Mouse (Mus musculus): Measurements from ENCODE around the gene Slc17a8. TPM values are rescaled to one million over a fixed set of nuclear protein-coding genes. Genes with fewer than 3 reads are reported as not detected.

The Slc17a8 gene
- total RNA-seq, 2 experiments from 2014 or later: not detected

GRCm38 (mm10) chr10:89543867-89544266 lies 77.2 kb downstream of the Slc17a8 start:
- no peak overlapping the region for H3K27ac ChIP-seq
- no peak overlapping the region for H3K4me3 ChIP-seq
- no peak for DNase-seq
- intact Hi-C loops (cut with DNase I): no loop called here
- TF ChIP-seq CTCF (IDR thresholded peaks at IDR 0.05): no peak

- no peak overlapping the region for H3K4me3 ChIP-seq
- intact Hi-C loops (cut with DNase I): no loop called here
- no peak for TF ChIP-seq CTCF (IDR thresholded peaks at IDR 0.05)
- no peak overlapping the region for H3K27ac ChIP-seq
- no peak for DNase-seq
Measured at GRCm38 (mm10) chr10:89542321-89542720, 78.7 kb downstream of the Slc17a8 start.

- intact Hi-C loops (cut with DNase I): no loop called here
- H3K27ac ChIP-seq: no peak within 1 kb of the TSS
- H3K4me3 ChIP-seq: no peak within 1 kb of the TSS
Measured at GRCm38 (mm10) chr10:89532929-89533727, 87.9 kb downstream of the Slc17a8 start, which contains the start of gene Nr1h4. TSS of gene Nr1h4 (minus strand) at chr10:89533585.

GRCm38 (mm10) chr10:89532451-89532850 lies 88.6 kb downstream of the Slc17a8 start:
- Histone ChIP-seq H3K4me3 (no peak overlapping the region), H3K27ac (no peak overlapping the region)
- no peak for TF ChIP-seq CTCF (IDR thresholded peaks at IDR 0.05)
- DNase-seq: no peak
- intact Hi-C loops (cut with DNase I): no loop called here

More at GRCm38 (mm10) chr10:89532929-89533727, 87.9 kb downstream of the Slc17a8 start, which contains the start of gene Nr1h4:
- peak; percentile 28 for DNase-seq
- no peak for TF ChIP-seq CTCF (IDR thresholded peaks at IDR 0.05)

GRCm38 (mm10) chr10:89531976-89532375 lies 89.1 kb downstream of the Slc17a8 start:
- intact Hi-C loops (cut with DNase I): no loop called here
- no peak overlapping the region for H3K27ac ChIP-seq
- no peak for TF ChIP-seq CTCF (IDR thresholded peaks at IDR 0.05)
- H3K4me3 ChIP-seq: no peak overlapping the region
- no peak for DNase-seq

- TF ChIP-seq CTCF (IDR thresholded peaks at IDR 0.05): no peak
- intact Hi-C loops (cut with DNase I): no loop called here
- no peak overlapping the region for H3K4me3 ChIP-seq
- H3K27ac ChIP-seq: no peak overlapping the region
- no peak for DNase-seq
Measured at GRCm38 (mm10) chr10:89531194-89531634, 89.8 kb downstream of the Slc17a8 start.

- H3K27ac ChIP-seq: no peak overlapping the region
- DNase-seq: no peak
Measured at GRCm38 (mm10) chr10:89527054-89527453, 94.0 kb downstream of the Slc17a8 start.

GRCm38 (mm10) chr10:89525823-89526222 lies 95.2 kb downstream of the Slc17a8 start:
- Histone ChIP-seq H3K27ac (no peak overlapping the region), H3K4me3 (no peak overlapping the region)
- DNase-seq: no peak
- TF ChIP-seq CTCF (IDR thresholded peaks at IDR 0.05): no peak
- intact Hi-C loops (cut with DNase I): no loop called here

More at GRCm38 (mm10) chr10:89527054-89527453, 94.0 kb downstream of the Slc17a8 start:
- no peak overlapping the region for H3K4me3 ChIP-seq
- no peak for TF ChIP-seq CTCF (IDR thresholded peaks at IDR 0.05)
- intact Hi-C loops (cut with DNase I): no loop called here

Other genes starting within 250 kb of the Slc17a8 start
- gene Gas2l3, start 177.3 kb downstream of the Slc17a8 start, total RNA-seq (2021): under 1 TPM; 0.89 to 0.95 TPM
- under 1 TPM in 1 of 2 experiments, not detected in 1; 0.25 TPM for gene Nr1h4, start 87.7 kb downstream of the Slc17a8 start, total RNA-seq (2021)
- 10 to 100 TPM; 13.2 to 14.0 TPM for gene Scyl2, start 65.0 kb upstream of the Slc17a8 start, total RNA-seq (2021)
- gene Actr6, start 111.0 kb upstream of the Slc17a8 start, total RNA-seq (2021): 1 to 10 TPM; 5.2 to 8.8 TPM
- 10 to 100 TPM; 19.3 to 20.1 TPM for gene Uhrf1bp1l, start 123.7 kb upstream of the Slc17a8 start, total RNA-seq (2021)